Comparison of ENCODE assay signal across 10 mouse cellular contexts in the genomic region with DNA sequence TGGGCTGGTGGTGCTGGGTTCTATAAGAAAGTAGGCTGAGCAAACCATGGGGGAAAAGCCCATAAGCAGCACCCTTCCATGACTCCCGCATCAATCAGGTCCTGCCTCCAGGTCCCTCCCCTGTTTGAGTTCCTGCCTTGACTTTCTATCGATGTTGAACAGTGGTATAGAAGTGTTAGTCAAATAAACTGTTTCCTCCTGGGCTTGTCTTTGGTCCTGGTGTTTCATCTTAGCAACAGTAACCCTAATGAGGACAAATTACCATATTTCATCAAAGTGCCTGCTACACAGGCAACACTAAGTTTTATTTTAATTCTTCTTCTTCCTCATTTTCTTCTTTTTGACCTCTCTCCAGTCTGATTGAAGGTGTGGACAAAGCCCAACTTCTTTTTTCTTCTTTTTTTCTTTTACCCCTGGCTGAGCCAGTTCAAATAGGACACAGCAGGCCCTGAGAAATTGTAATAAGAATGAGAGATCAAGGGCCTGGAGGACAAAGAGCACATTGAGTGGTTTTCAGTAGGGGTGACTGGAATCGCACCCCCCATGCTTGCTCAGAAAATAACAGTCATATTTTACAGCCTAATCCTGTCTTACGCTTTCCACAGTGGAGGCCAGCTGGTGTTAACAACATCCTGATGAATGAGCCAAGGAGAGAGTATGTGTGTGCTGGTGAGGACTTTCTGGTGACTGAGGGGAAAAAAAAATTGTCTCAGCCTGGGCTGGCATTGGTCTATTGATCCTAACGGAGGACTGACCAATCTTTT.
A peak's percentile ranks its signal among the peaks of the same experiment; 100 is the strongest.
DNase-seq lines count a peak whose midpoint lies in the region; ATAC-seq lines count a peak whose summit lies in the region.
"Had no signal": no experiment of that assay in that cellular context is flagged by ENCODE, and none has a peak within 500 bp of the region (broad histone marks: within the 10 kb centered on the region; RNA-seq: fewer than 3 reads in every experiment).

No protein-coding gene starts in this region.

- no peak overlapping the region for H3K9ac ChIP-seq in limb, embryonic 13.5 days

- no peak overlapping the region for H3K4me2 ChIP-seq in limb, embryonic 13.5 days (replicated peaks)

- DNase-seq in Muller cell, postnatal 12 days (ENCODE audit: inconsistent ontology term), result peak; percentile 82
- peak; percentile 45 for DNase-seq in brain, adult 2 months (ENCODE audit: low read depth, low spot score)
- peak; percentile 52 for DNase-seq in forelimb bud, embryonic 11.5 days (ENCODE audit: low read depth, low spot score)
- no peak for DNase-seq in thymus, postnatal 36 days
- no peak for DNase-seq in urinary bladder, postnatal 10 days (ENCODE audit: low spot score)
- DNase-seq in liver, result no peak
- DNase-seq: adrenal gland, postnatal 14 days; gastrocnemius, postnatal 36 days had no signal

- ATAC-seq in limb, embryonic 13.5 days (ENCODE audit: low FRiP score, low read depth), result no peak
- ATAC-seq in CD4-positive, CD25-positive, alpha-beta regulatory T cell, adult 4 months, result no peak

- 39% methylated on average over 5 of the region's 5 CpGs for WGBS in limb, embryonic 13.5 days

- H3K27me3 ChIP-seq in limb, embryonic 13.5 days, result no peaks in the 10 kb centered on the region

- H3K4me3 ChIP-seq in limb, embryonic 13.5 days, result no peak overlapping the region

- 0 out of 2 replicates have a peak overlapping the region, but pooled peaks have one; percentile 28 for H3K27ac ChIP-seq in limb, embryonic 13.5 days

- peaks cover 11% of the 10 kb centered on the region; the same call in 1 of the 2 replicates for H3K4me1 ChIP-seq in limb, embryonic 13.5 days

- H3K9me3 ChIP-seq in limb, embryonic 13.5 days, result no peaks in the 10 kb centered on the region

- H3K36me3 ChIP-seq in limb, embryonic 13.5 days, result no peaks in the 10 kb centered on the region

Comparison
In these comparisons a context has a peak if more than half of its experiments do, and no peak if none do; other contexts are left out.
1. DNase-seq: peak in Muller cell, postnatal 12 days (single experiment), brain, adult 2 months (single experiment) and forelimb bud, embryonic 11.5 days (single experiment); none in thymus, postnatal 36 days (0 of 2), urinary bladder, postnatal 10 days (single experiment) and liver (single experiment).